Mouse (Mus musculus) cerebellum, adult 11-12 months (tissue): ENCODE results near the gene Mrpl53.
A peak's percentile ranks its signal among the peaks of the same experiment; 100 is the strongest.

ENCODE experiments used
- DNase-seq: peaks from one replicate; pipeline ENCODE4 v3.0.0; 2022

The Mrpl53 gene

GRCm38 (mm10) chr6:83095968-83096367 is 12.9 kb upstream of the Mrpl53 start:
- DNase-seq, result no peak

DNA sequence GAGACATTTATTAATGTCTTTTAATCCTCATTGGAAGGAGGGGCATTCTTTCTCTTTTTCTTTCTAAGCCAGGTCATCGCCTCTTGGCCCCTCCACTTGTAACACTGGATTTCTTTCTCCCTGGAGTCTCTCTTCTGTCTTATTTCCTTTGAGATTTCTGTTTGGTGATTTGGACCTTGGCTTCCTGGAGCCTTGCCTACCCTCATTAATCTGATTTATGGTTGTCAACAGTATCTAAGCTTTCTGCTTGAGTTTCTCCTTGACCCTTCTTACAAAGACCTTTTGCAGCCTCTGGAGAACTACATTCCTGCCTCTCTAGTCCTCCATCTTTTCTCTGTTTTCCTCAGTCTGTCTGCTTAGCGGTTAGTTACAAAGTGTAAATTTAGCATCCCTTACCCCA is 10.4 kb upstream of the Mrpl53 start:
- DNase-seq, result no peak

DNA sequence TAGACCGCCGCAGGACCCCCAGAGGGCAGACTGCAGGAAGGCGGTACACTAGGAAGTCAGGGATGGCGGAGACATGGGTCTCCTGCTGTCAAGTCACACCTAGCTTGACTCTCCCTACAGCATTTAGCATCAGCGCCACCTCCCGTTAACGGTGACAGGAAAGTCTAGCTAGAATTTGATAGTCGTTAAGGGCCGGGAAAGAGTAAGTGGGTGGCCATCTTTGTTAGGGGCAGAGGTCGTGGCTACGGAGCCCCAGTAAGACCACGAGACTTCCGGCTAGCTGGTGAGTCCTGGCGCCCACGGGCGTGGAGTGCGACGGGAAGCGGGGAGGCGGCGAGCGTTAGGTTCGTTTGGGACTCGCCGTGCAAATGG is 7.5 kb upstream of the Mrpl53 start, which contains the start of the genes Ccdc142 and Gm42688:
Gene Ccdc142, plus strand, starts transcription at position 286 of the 372 bp plus-strand sequence.
Gene Gm42688, plus strand, starts transcription at position 302 of the 372 bp plus-strand sequence.
- peak; percentile 92 for DNase-seq

DNA sequence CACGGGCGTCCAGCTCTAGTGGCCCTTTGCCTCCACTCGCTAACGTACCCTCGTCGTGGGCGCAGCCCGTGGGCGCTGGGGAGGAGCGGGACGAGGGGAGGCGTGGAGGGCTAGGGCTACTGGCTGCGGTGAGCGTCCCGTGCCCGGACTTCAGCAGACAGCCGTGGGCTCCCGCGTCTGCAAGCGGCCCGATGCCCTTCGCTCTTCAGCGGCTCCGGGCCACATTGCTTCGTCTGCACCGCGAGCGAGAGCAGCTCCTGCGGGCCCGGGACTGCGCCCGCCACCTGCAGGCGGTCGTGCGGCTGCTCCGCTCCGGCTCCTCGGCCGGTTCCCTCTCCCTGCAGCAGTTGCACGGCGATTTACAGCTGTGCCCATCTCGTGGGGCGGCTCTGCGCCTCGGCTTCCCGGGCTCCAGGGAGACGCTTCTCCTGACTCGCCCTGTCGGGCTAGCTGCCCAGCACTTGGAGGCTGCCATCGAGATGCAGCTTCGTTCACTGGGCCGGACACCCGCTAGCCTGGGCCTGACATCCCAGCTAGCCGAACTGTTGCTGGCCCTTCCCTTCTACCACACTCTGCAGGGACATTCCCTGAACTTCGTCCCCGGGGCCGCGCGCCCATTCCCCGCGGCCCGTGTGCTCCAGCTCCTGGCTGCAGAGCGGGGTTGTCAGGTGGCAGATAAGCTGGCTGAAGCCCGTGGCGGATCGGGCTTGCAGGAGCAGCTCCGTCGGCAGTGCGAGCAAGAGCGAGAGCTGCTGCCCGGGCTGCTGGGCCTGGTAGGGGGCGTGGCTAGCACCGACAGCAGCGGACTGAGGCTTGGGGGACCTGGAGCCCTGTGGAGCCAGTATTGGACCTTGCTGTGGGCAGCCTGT is 6.9 kb upstream of the Mrpl53 start:
- peak; percentile 63 for DNase-seq

DNA sequence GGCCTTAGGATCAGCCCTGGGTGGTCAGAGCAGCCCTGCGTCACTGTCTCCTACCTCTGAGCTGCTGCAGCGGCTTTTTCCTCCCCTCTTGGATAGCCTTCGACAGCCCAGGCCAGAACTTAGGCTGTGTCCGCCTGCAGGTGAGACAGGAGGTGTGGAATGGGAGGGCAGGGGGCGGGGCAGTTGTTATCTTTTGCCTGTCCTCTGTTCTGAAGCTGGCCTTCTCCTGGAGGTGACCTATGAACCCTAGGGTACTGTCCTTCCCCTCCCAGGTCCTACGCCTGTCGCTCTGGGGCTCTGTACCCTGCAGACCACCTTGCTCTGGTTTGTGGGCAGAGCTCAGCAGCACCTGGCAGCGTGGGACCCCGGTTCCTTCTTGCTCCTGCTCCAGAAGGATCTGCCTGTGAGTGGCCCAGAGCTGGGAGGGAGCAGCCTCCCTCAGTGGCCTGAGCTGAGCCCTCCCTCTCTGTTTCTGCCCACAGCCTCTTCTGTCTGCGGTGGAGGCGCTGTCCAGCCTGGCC is 5.7 kb upstream of the Mrpl53 start:
- peak; percentile 42 for DNase-seq

DNA sequence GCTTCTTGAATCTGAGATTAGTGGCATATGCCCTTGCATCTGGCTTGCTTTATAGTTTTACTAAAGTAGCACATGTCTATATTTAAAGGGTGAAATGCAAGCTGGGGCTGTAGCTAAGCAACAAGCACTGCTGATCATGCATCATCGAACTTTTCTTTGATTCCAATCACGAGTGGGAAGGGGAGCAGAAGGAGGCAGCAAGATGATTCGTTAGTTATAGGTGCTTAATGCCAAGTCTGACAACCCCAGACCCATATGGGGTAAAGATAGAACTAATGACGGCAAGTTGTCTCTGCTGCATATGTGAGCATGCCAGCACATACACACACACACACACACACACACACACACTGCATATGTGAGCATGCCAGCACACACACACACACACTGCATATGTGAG is 4.7 kb upstream of the Mrpl53 start:
- DNase-seq, result no peak

- DNase-seq, result peak; percentile 73
Observed at GRCm38 (mm10) chr6:83107566-83108400, 1.1 kb upstream of the Mrpl53 start.

GRCm38 (mm10) chr6:83111510-83112136 is 2.8 kb downstream of the Mrpl53 start:
- DNase-seq, result no peak

DNA sequence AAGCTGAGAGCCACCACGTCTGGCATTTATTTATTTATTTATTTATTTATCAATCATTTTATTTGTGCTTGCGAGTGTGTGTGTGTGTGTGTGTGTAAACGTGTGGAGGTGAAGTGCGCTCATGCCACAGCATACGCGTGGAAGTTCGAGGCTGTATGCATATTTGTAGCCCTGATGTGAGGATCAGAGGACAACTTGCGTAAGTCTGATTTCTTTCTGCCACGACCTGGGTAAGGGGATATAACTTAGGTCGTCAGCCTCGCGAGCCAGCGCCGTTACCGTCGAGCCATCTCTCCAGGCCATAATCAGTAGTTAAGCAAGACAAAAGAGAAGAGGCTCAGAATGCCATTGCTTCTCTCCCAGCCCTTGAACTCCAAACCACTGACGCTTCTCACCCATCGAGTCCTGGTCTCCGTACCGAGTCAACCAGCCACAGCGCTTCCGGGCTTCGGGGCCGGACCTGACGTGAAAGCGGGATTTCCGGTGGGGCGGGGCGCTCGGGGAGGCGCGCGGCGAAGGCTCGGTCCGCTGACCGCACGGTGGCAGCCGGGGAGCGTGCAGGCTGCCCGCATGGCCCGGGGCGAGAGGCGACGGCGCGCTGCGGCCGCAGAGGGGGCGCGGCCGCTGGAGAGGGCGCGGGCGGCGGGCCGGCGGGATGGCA is 6.3 kb downstream of the Mrpl53 start, which contains the start of gene Mogs:
Gene Mogs, plus strand, starts transcription at position 486 of the 661 bp plus-strand sequence.
- DNase-seq, result peak; percentile 89

DNA sequence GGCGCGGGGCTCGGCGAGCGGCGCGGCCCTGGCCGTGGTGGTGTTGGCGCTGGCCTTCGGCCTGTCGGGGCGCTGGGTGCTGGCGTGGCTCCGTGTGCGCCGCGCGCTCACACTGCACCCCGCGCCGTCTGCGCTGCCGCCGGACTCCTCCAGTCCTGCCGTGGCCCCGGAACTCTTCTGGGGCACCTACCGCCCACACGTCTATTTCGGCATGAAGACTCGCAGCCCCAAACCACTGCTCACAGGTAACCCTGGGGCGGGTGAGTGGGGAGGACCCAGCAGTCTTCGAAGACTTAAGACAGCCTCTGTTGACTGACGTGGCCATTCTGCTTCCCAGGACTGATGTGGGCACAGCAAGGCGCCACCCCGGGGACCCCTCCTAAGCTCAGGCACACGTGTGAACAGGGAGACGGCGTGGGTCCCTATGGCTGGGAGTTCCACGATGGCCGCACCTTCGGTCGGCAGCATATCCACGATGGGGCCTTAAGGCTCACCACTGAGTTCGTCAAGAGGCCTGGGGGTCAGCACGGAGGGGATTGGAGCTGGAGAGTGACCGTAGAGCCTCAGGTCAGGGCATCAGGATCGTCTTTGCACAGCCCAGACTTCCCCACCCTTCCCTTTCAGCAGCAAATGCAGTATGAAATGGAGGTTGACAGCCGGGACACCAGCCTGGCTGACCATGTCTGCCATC is 7.0 kb downstream of the Mrpl53 start:
- DNase-seq, result peak; percentile 62

DNA sequence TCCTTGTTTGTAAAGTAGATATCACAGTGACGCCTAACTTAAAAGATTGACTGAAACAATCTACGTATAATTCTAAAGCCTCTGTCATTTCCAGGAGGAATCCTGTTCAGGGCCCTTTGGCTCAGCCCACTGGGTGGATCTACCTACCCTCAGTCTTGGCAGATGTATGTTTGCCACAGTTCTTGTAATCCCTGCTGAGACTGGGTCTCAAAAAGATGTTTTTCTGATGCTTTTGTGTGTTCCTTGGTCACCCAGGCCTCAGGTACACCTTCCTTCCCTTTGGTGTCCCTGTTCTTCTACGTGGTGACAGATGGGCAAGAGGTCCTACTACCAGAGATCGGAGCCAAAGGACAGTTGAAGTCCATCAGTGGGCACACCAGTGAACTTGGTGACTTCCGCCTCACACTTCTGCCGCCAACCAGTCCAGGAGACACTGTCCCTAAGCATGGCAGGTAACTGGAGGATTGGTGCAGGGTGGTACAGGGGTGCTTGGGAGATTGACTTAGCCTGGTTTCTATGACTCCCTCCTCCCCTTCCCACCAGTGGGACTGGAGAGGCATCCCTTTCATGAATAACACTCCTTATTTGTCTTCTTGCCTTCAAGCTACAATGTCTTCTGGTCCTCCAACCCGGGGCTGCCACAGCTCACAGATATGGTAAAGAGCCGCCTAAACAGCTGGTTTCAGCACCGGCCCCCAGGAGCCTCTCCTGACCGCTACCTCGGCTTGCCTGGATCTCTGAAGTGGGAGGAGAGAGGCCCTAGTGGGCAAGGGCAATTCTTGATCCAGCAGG is 7.7 kb downstream of the Mrpl53 start:
- no peak for DNase-seq

- DNase-seq, result no peak
Observed at GRCm38 (mm10) chr6:83117165-83117438, 8.3 kb downstream of the Mrpl53 start.

DNA sequence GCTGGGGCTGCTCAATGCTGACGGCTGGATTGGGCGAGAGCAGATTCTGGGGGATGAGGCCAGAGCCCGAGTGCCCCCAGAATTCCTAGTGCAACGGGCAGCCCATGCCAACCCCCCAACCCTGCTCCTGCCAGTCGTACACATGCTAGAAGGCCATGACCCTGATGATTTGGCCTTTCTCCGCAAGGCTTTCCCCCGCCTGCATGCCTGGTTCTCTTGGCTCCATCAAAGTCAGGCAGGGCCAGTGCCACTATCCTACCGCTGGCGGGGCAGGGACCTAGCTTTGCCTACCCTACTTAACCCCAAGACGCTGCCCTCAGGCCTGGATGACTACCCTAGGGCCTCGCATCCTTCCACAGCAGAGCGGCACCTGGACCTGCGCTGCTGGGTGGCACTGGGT is 8.8 kb downstream of the Mrpl53 start:
- no peak for DNase-seq

GRCm38 (mm10) chr6:83118369-83118768 is 9.5 kb downstream of the Mrpl53 start:
- peak; percentile 34 for DNase-seq

DNA sequence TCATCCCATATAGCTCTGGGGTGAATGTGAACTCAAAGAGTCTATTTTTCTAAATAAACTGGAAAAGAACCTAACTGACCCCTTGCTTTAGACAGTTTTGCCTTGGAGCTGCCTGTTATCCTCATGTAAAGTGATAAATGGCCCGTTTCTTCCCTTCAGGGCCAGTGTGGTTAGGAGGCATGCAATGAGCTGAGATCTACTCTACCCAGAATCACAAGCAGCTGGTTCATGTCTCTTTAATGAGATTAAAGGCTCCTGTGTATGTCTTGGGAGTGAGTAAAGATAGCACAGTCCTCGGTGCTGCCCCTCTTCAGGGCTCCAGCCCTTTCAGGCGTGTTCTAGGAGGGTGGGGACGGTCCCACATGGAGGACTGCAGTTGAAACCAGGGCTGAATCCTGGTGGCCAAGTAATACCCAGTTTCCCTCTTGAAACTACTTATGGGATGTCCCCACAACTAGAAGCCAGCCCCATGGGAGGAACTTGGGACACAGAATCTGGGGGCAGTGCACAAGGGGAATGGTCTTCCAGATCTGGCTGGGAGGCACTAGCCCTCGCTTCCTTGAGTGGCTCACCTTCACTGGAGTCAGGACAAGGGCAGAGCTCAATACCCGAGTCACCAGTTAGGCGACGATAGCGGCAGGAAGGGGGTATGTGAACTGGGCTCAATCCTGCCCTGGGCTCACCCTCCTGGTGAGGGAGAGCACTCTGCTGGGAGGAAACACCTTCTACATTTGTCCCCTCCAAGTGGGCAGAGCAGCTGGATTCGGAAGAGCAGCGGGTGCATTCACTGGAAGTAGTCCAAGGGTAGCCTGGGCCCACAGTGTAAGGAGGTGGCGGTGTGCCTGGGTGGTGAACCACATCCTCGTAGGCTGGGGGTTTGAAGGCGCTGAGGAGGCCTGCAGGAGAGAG is 10.2 kb downstream of the Mrpl53 start:
- DNase-seq, result peak; percentile 58

DNA sequence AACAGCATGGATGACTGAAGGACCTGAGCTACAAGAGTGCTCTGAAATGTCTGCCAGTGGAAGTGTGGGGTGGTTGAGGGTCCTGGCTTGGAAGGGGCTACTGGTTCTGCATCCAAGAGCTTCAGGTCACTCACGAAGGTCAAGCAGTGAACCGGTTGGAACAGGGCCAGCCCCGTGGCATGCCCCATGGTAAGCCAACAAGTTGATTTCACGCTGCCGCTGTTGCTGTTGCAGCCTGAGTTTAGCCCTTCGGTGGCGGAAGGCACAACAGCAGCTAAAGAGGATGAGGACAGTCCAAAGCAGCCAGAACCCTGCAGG is 10.9 kb downstream of the Mrpl53 start:
- peak; percentile 71 for DNase-seq

- DNase-seq, result peak; percentile 98
Observed at GRCm38 (mm10) chr6:83120930-83121862, 12.4 kb downstream of the Mrpl53 start, which contains the start of gene Wbp1. TSS of gene Wbp1 (minus strand) at chr6:83121559.

GRCm38 (mm10) chr6:83121863-83122710 is 13.2 kb downstream of the Mrpl53 start:
- DNase-seq, result peak; percentile 66
